Mouse (Mus musculus): Measurements from ENCODE around the gene Jkamp. TPM values are rescaled to one million over a fixed set of nuclear protein-coding genes. Genes with fewer than 3 reads are reported as not detected.

Jkamp gene
- polyA plus RNA-seq, 1 experiment from 2014 or later = 65.0 TPM

- H3K9ac ChIP-seq (ENCODE audit: low read length) = no peak overlapping the region
- H3K36me3 ChIP-seq (ENCODE audit: control insufficient read depth, insufficient read depth, low read length) = no peaks in the 10 kb centered on the region
- H3K27ac ChIP-seq (ENCODE audit: low read length) = no peak overlapping the region
- H3K4me3 ChIP-seq (ENCODE audit: low read length) = no peak overlapping the region
- H3K27me3 ChIP-seq (ENCODE audit: control insufficient read depth, insufficient read depth, low read depth, low read length) = no peaks in the 10 kb centered on the region
- H3K4me1 ChIP-seq (replicated peaks; ENCODE audit: control insufficient read depth, insufficient read depth, low read length) = no peaks in the 10 kb centered on the region
- no peak for ATAC-seq (ENCODE audit: low read depth)
- WGBS = 71% methylated on average over 6 of the region's 6 CpGs
- H3K9me3 ChIP-seq (ENCODE audit: control insufficient read depth, low read length) = no peaks in the 10 kb centered on the region
- H3K4me2 ChIP-seq (ENCODE audit: low read depth, low read length) = no peak overlapping the region
These were observed 29.7 kb downstream of the Jkamp start for GRCm38 (mm10) chr12:72115126-72115525.

GRCm38 (mm10) chr12:72115686-72116345 lies 30.4 kb downstream of the Jkamp start:
- no peak overlapping the region for H3K4me2 ChIP-seq (ENCODE audit: low read depth, low read length)
- H3K9ac ChIP-seq (ENCODE audit: low read length) = no peak overlapping the region
- H3K36me3 ChIP-seq (ENCODE audit: control insufficient read depth, insufficient read depth, low read length) = no peaks in the 10 kb centered on the region
- no peak overlapping the region for H3K4me3 ChIP-seq (ENCODE audit: low read length)
- no peak for ATAC-seq (ENCODE audit: low read depth)
- H3K27ac ChIP-seq (ENCODE audit: low read length) = no peak overlapping the region
- 63% methylated on average over 22 of the region's 23 CpGs for WGBS
- H3K4me1 ChIP-seq (replicated peaks; ENCODE audit: control insufficient read depth, insufficient read depth, low read length) = no peaks in the 10 kb centered on the region
- H3K9me3 ChIP-seq (ENCODE audit: control insufficient read depth, low read length) = no peaks in the 10 kb centered on the region
- no peaks in the 10 kb centered on the region for H3K27me3 ChIP-seq (ENCODE audit: control insufficient read depth, insufficient read depth, low read depth, low read length)

DNA sequence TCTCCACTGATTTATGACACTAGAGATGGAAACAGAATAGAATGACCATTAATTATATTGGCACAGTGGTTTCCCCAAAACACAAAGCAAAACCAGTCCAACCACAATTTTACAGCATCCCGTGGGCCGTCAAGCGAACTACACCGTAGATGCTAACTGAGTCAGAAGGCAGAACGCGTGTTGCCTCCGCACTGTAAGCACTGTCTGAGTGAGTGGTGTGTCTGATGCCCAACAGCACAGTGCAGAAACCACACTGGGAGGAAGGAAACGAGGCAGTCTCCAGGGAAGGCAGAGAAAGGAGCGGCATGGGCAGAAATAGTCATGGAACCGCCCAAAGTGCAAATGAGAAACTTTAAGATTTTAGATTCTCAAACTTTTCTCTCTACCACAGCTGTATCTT lies 43.8 kb downstream of the Jkamp start:
- H3K27ac ChIP-seq (ENCODE audit: low read length) = no peak overlapping the region
- H3K9me3 ChIP-seq (ENCODE audit: control insufficient read depth, low read length) = no peaks in the 10 kb centered on the region
- no peak for ATAC-seq (ENCODE audit: low read depth)
- H3K4me1 ChIP-seq (replicated peaks; ENCODE audit: control insufficient read depth, insufficient read depth, low read length) = no peaks in the 10 kb centered on the region
- H3K4me3 ChIP-seq (ENCODE audit: low read length) = no peak overlapping the region
- no peaks in the 10 kb centered on the region for H3K36me3 ChIP-seq (ENCODE audit: control insufficient read depth, insufficient read depth, low read length)
- H3K4me2 ChIP-seq (ENCODE audit: low read depth, low read length) = no peak overlapping the region
- no peaks in the 10 kb centered on the region for H3K27me3 ChIP-seq (ENCODE audit: control insufficient read depth, insufficient read depth, low read depth, low read length)
- no peak overlapping the region for H3K9ac ChIP-seq (ENCODE audit: low read length)
- 90% methylated on average over 10 of the region's 10 CpGs for WGBS

DNA sequence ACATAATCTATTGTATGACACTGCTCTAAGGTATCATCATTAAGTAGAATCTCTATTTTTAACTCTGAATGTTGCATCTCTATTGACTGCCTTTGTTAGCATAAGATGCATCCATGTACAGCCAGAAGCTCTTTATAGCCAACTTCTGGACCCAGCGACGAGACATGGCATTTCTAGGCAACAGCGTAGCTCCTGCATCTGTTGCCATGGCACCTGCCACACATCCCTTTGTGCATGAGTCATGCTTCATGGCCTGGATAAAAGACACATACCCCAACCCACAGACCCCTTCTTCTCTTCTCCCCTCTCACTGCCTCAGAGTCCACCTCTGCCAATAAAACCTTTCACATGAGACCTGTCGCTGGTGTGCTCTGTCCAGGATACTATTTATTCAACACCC lies 65.4 kb downstream of the Jkamp start:
- no peaks in the 10 kb centered on the region for H3K36me3 ChIP-seq (ENCODE audit: control insufficient read depth, insufficient read depth, low read length)
- no peak overlapping the region for H3K4me3 ChIP-seq (ENCODE audit: low read length)
- no peak overlapping the region for H3K9ac ChIP-seq (ENCODE audit: low read length)
- H3K27me3 ChIP-seq (ENCODE audit: control insufficient read depth, insufficient read depth, low read depth, low read length) = no peaks in the 10 kb centered on the region
- H3K4me1 ChIP-seq (replicated peaks; ENCODE audit: control insufficient read depth, insufficient read depth, low read length) = no peaks in the 10 kb centered on the region
- ATAC-seq (ENCODE audit: low read depth) = no peak
- 80% methylated on average over 4 of the region's 4 CpGs for WGBS
- no peak overlapping the region for H3K27ac ChIP-seq (ENCODE audit: low read length)
- no peak overlapping the region for H3K4me2 ChIP-seq (ENCODE audit: low read depth, low read length)
- no peaks in the 10 kb centered on the region for H3K9me3 ChIP-seq (ENCODE audit: control insufficient read depth, low read length)

Small RNAs within 50 kb of the gene (microRNA-seq; reads per million reads assigned to microRNA genes)
- gene Gm24466 = not detected

Other genes starting within 250 kb of the Jkamp start
- gene Gpr135, start 14.5 kb upstream of the Jkamp start, polyA plus RNA-seq (2015; fragmentation: Nextera tagmentation; extraction: Ambion mirVana) = 0.34 and 0.46 TPM in 2 replicates
- gene L3hypdh, start 150 bp upstream of the Jkamp start, polyA plus RNA-seq (2015; fragmentation: Nextera tagmentation; extraction: Ambion mirVana) = 19.8 and 22.0 TPM in 2 replicates
- not detected in 2 replicates for gene Ccdc175, start 99.4 kb downstream of the Jkamp start, polyA plus RNA-seq (2015; fragmentation: Nextera tagmentation; extraction: Ambion mirVana)

Measured in lung, embryonic 16.5 days (tissue).